Mouse (Mus musculus) liver, adult (tissue): ENCODE measurements around the gene Gm39566.

Experiments used
- GATA4 ChIP-seq: IDR thresholded peaks from 2 replicates; pipeline ENCODE4 v1.6.1; 2014; ENCODE audit warnings: mild to moderate bottlenecking, low read length; ENCODE audit not compliant: insufficient replicate concordance

The Gm39566 gene

GRCm38 (mm10) chr11:69763551-69763950 is 51.5 kb downstream of the Gm39566 start:
- no peak for TF ChIP-seq GATA4

DNA sequence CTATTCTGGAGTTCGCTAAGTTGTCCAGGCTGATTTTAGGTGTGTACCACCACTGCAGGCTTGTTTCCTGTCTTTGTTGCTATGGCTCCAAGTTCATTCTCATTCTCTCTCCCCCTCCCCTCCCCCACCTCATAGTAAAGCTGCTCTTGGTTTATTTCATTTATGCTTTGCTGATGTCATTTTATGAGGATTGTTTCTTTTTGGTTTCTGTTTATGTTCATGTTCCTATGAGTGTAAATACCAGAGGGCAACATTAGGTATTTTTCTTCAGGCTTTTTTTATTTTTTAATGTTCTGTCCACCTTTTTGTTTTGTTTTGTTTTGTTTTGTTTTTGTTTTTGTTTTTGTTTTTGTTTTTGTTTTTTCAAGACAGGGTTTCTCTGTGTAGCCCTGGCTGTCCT is 53.2 kb downstream of the Gm39566 start, which contains the start of gene Slc35g3:
Slc35g3 (minus strand) TSS at position 101 of the 400 bp plus-strand sequence.
- TF ChIP-seq GATA4 = no peak
